Mouse (Mus musculus): ENCODE measurements around the gene Suclg1.

GRCm38 (mm10) chr6:73308685-73309520 lies 60.7 kb downstream of the Suclg1 start:
- TF ChIP-seq POLR2A (IDR thresholded peaks at IDR 0.05; ENCODE audit: insufficient read length, low read depth) (no peak), CEBPB (IDR thresholded peaks at IDR 0.05; ENCODE audit: insufficient read depth, poor library complexity, severe bottlenecking) (no peak)
